Mouse (Mus musculus) lung, embryonic 14.5 days (tissue): ENCODE measurements around the gene Slc38a4. TPM values are rescaled to one million over a fixed set of nuclear protein-coding genes. Genes with fewer than 3 reads are reported as not detected.

ENCODE experiments used
- ATAC-seq: fragments of 200-750 bp; cut with Nextera tagmentation; 2 replicates; pipeline ENCODE4 v1.8.0; 2017; ENCODE audit warnings: mild to moderate bottlenecking, moderate TSS enrichment, moderate library complexity; ENCODE audit not compliant: insufficient read depth
- DNase-seq: peaks from one replicate; pipeline ENCODE4 v3.0.0-alpha.2; 2015
- H3K27ac ChIP-seq: fragments of 300-500 bp; sonication (generic); 2 replicates; pipeline ENCODE4 v1.5.1; 2014; ENCODE audit warnings: low read depth, mild to moderate bottlenecking, moderate library complexity
- H3K27me3 ChIP-seq: fragments of 300-500 bp; sonication (generic); 2 replicates; pipeline ENCODE4 v1.6.1; 2014; ENCODE audit warnings: low read length, control low read depth; ENCODE audit not compliant: insufficient read depth
- H3K36me3 ChIP-seq: fragments of 300-500 bp; sonication (generic); 2 replicates; pipeline ENCODE4 v1.6.1; 2014; ENCODE audit warnings: control low read depth; ENCODE audit not compliant: insufficient read depth
- H3K4me1 ChIP-seq: fragments of 300-500 bp; sonication (generic); 2 replicates; pipeline ENCODE4 v1.6.1; 2014; ENCODE audit warnings: antibody characterized with exemption, control low read depth; ENCODE audit not compliant: insufficient read depth
- H3K4me2 ChIP-seq: fragments of 300-500 bp; sonication (generic); 2 replicates; pipeline ENCODE4 v1.6.1; 2014; ENCODE audit warnings: mild to moderate bottlenecking
- H3K4me3 ChIP-seq: fragments of 300-500 bp; sonication (generic); 2 replicates; pipeline ENCODE4 v1.5.1; 2014; ENCODE audit warnings: low read depth, low read length
- H3K9ac ChIP-seq: fragments of 300-500 bp; sonication (generic); 2 replicates; pipeline ENCODE4 v1.6.1; 2014
- H3K9me3 ChIP-seq: fragments of 300-500 bp; sonication (generic); 2 replicates; pipeline ENCODE4 v1.6.1; 2016; ENCODE audit warnings: low read depth, low read length, control low read depth
- CTCF ChIP-seq: IDR thresholded peaks from 2 replicates; pipeline ENCODE4 v1.5.1; 2016; ENCODE audit warnings: antibody characterized with exemption, low read depth
- WGBS: fragments of 180-500 bp; shearing (Covaris S2); extraction: QIAGEN DNeasy Blood & Tissue Kit; methylation state at CpG from one replicate; pipeline ENCODE4 v1.1.7; 2014; 5-methylcytosine and 5-hydroxymethylcytosine counted together
- polyA plus RNA-seq: library from polyadenylated mRNA; unstranded; fragments of >200 nt; fragmentation: Nextera tagmentation; extraction: Ambion mirVana; gene quantifications from 2 replicates; pipeline ENCODE4 v1.2.1, GENCODE M21; 2014

The Slc38a4 gene
- polyA plus RNA-seq, 1 experiment from 2014 or later = 92.3 TPM

- WGBS = 77% methylated on average over 5 of the region's 5 CpGs
- no peak for TF ChIP-seq CTCF
- H3K9ac ChIP-seq = no peak overlapping the region
These were observed 7.5 kb downstream of the Slc38a4 start for GRCm38 (mm10) chr15:97048267-97048666.

GRCm38 (mm10) chr15:97043921-97044320 is 11.8 kb downstream of the Slc38a4 start:
- H3K27me3 ChIP-seq = no peaks in the 10 kb centered on the region
- 81% methylated on average over 13 of the region's 13 CpGs for WGBS

More at GRCm38 (mm10) chr15:97048267-97048666, 7.5 kb downstream of the Slc38a4 start:
- Histone ChIP-seq H3K27ac (no peak overlapping the region), H3K4me2 (no peak overlapping the region), H3K9me3 (no peaks in the 10 kb centered on the region), H3K27me3 (no peaks in the 10 kb centered on the region), H3K4me3 (no peak overlapping the region), H3K4me1 (peaks cover 11% of the 10 kb centered on the region), H3K36me3 (no peaks in the 10 kb centered on the region)
- no peak for DNase-seq
- no peak for ATAC-seq

GRCm38 (mm10) chr15:97042001-97042491 is 13.7 kb downstream of the Slc38a4 start:
- peak overlapping the region; percentile 8 for H3K4me2 ChIP-seq
- TF ChIP-seq CTCF = no peak
- peak; percentile 80 for ATAC-seq
- no peaks in the 10 kb centered on the region for H3K9me3 ChIP-seq
- no peaks in the 10 kb centered on the region for H3K27me3 ChIP-seq
- no peak overlapping the region for H3K4me3 ChIP-seq
- peak; percentile 93 for DNase-seq
- no peaks in the 10 kb centered on the region for H3K36me3 ChIP-seq
- H3K4me1 ChIP-seq = peaks cover 20% of the 10 kb centered on the region
- H3K27ac ChIP-seq = peak overlapping the region; percentile 94
- no peak overlapping the region for H3K9ac ChIP-seq
- 10% methylated on average over 7 of the region's 7 CpGs for WGBS

More at GRCm38 (mm10) chr15:97043921-97044320, 11.8 kb downstream of the Slc38a4 start:
- no peak for DNase-seq
- no peak for ATAC-seq
- no peak overlapping the region for H3K4me3 ChIP-seq
- no peak overlapping the region for H3K4me2 ChIP-seq
- no peaks in the 10 kb centered on the region for H3K36me3 ChIP-seq
- H3K9ac ChIP-seq = no peak overlapping the region
- no peaks in the 10 kb centered on the region for H3K9me3 ChIP-seq
- TF ChIP-seq CTCF = no peak
- H3K27ac ChIP-seq = no peak overlapping the region
- peaks cover 20% of the 10 kb centered on the region for H3K4me1 ChIP-seq

- peak overlapping the region; percentile 94 for H3K27ac ChIP-seq
- no peak overlapping the region for H3K4me3 ChIP-seq
- H3K9me3 ChIP-seq = no peaks in the 10 kb centered on the region
- ATAC-seq (no peak), DNase-seq (no peak)
- H3K4me1 ChIP-seq = peaks cover 20% of the 10 kb centered on the region
- H3K9ac ChIP-seq = no peak overlapping the region
- 71% methylated on average over 9 of the region's 9 CpGs for WGBS
- H3K27me3 ChIP-seq = no peaks in the 10 kb centered on the region
- H3K4me2 ChIP-seq = no peak overlapping the region
- TF ChIP-seq CTCF = no peak
- H3K36me3 ChIP-seq = no peaks in the 10 kb centered on the region
These were observed 14.6 kb downstream of the Slc38a4 start for GRCm38 (mm10) chr15:97041182-97041581.

DNA sequence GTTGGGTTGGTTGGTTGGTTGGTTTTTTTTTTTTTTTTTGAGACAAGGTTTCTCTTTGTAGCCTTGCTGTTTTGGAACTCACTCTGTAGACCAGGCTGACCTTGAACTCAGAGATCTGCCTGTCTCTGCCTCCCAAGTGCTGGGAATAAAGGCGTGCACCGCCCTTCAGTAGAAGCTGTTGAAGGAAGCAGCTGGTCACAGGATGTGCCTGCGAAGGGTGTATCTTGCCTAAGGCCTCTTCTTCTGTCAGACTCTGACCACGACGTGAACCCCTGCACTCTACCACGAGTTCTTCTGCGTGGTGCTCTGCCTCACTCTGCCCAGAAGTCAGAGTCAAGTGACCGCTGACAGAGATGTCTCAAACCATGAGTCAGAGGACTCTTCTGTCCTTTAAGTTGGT is 18.0 kb downstream of the Slc38a4 start:
- Histone ChIP-seq H3K27ac (no peak overlapping the region), H3K36me3 (no peaks in the 10 kb centered on the region), H3K4me1 (peaks cover 15% of the 10 kb centered on the region), H3K9ac (no peak overlapping the region), H3K27me3 (no peaks in the 10 kb centered on the region), H3K4me3 (no peak overlapping the region), H3K9me3 (no peaks in the 10 kb centered on the region), H3K4me2 (no peak overlapping the region)
- no peak for DNase-seq
- ATAC-seq = no peak
- WGBS = 87% methylated on average over 8 of the region's 8 CpGs
- TF ChIP-seq CTCF = no peak

- peaks cover 6% of the 10 kb centered on the region for H3K4me1 ChIP-seq
- H3K9me3 ChIP-seq = no peaks in the 10 kb centered on the region
- TF ChIP-seq CTCF = no peak
- no peak overlapping the region for H3K27ac ChIP-seq
- H3K27me3 ChIP-seq = no peaks in the 10 kb centered on the region
- no peaks in the 10 kb centered on the region for H3K36me3 ChIP-seq
- DNase-seq = no peak
- ATAC-seq = no peak
- H3K9ac ChIP-seq = no peak overlapping the region
- H3K4me3 ChIP-seq = no peak overlapping the region
- H3K4me2 ChIP-seq = no peak overlapping the region
- WGBS = 53% methylated on average over 6 of the region's 6 CpGs
These were observed 19.9 kb downstream of the Slc38a4 start for GRCm38 (mm10) chr15:97035892-97036291.

DNA sequence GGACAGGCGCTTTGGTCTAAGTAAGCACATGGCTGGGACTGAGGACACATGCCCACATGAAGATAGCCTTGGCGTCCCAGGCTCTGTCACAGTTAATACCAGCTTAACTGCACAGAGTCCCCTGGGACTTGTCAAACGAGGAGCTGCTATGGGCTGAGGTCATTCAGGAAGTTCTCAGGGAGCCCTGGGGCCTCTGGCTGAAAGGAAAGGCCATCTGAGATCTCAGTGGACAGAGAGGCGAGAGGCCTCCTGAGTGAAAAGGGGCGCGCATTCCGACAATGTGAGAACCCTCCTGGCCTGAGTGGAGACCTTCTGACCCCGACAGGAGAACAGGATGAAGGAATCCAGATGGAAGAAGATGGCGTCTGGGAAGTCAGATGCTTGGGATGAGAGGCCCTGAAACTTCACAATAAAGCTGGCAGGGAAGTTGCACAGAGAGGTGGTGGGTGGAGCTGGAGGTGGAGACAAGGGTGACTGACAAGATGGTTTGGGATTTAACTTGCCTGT is 22.2 kb downstream of the Slc38a4 start:
- no peak overlapping the region for H3K4me2 ChIP-seq
- no peaks in the 10 kb centered on the region for H3K9me3 ChIP-seq
- ATAC-seq (peak; percentile 44; the same call in 1 of the 2 replicates), DNase-seq (peak; percentile 32)
- no peak overlapping the region for H3K9ac ChIP-seq
- no peaks in the 10 kb centered on the region for H3K27me3 ChIP-seq
- no peak for TF ChIP-seq CTCF
- no peak overlapping the region for H3K4me3 ChIP-seq
- H3K27ac ChIP-seq = peak overlapping the region; percentile 36; the same call in 1 of the 2 replicates
- WGBS = 31% methylated on average over 9 of the region's 9 CpGs
- H3K36me3 ChIP-seq = no peaks in the 10 kb centered on the region
- peaks cover 4% of the 10 kb centered on the region for H3K4me1 ChIP-seq
